In genomic region chr5:134085227-134085626, GRCm38 (mm10) we compare ENCODE assay signal across 19 mouse cellular contexts. TPM values are rescaled to one million over a fixed set of nuclear protein-coding genes. Genes with fewer than 3 reads are reported as not detected.
A peak's percentile ranks its signal among the peaks of the same experiment; 100 is the strongest.
DNase-seq lines count a peak whose midpoint lies in the region; ATAC-seq and TF ChIP-seq lines count a peak whose summit lies in the region.
"Had no signal": no experiment of that assay in that cellular context is flagged by ENCODE, and none has a peak within 500 bp of the region (broad histone marks: within the 10 kb centered on the region; RNA-seq: fewer than 3 reads in every experiment).

No protein-coding gene starts in this region.

- peaks cover 12% of the 10 kb centered on the region for H3K4me1 ChIP-seq in kidney, adult 2 months (ENCODE audit: control insufficient read depth, insufficient read depth, low read length)
- H3K4me1 ChIP-seq in kidney, embryonic 14.5 days (ENCODE audit: control insufficient read depth, insufficient read depth, low read length), result no peaks in the 10 kb centered on the region
- H3K4me1 ChIP-seq in midbrain, embryonic 10.5 days, result peaks cover 11% of the 10 kb centered on the region
- H3K4me1 ChIP-seq: midbrain, embryonic 12.5 days had no signal

- no peak overlapping the region for H3K4me3 ChIP-seq in kidney, adult 2 months (ENCODE audit: insufficient read depth, low read depth, low read length)
- H3K4me3 ChIP-seq in kidney, embryonic 14.5 days (ENCODE audit: low read length), result no peak overlapping the region
- no peak overlapping the region for H3K4me3 ChIP-seq in midbrain, embryonic 10.5 days
- H3K4me3 ChIP-seq: heart, embryonic 12.5 days; hindbrain, embryonic 10.5 days; liver, embryonic 13.5 days; midbrain, embryonic 12.5 days; myocyte had no signal

- no peak for ATAC-seq in kidney, embryonic 14.5 days (ENCODE audit: low FRiP score, low TSS enrichment)
- ATAC-seq in Patski, result no peak
- ATAC-seq: activated CD4-positive, CD25-positive, alpha-beta regulatory T cell, adult 4 months; forebrain, embryonic 14.5 days; inflammation-experienced regulatory T-cells, adult 6 months had no signal

- CTCF ChIA-PET in Patski (lab: Charles Lee), result interaction anchor here (1.0 kb wide), 1 partner anchor 17 kb away, joined by 3 read pairs; no protein-coding TSS in a partner anchor

- in situ Hi-C loops in Patski (cut with MboI; ENCODE audit: low pct_unique_long_range_greater_than_20kb), result no loop called here

- no peak overlapping the region for H3K9ac ChIP-seq in kidney, embryonic 14.5 days (ENCODE audit: low read depth, low read length)
- H3K9ac ChIP-seq: heart, embryonic 12.5 days; liver, embryonic 13.5 days; midbrain, embryonic 12.5 days had no signal

- TF ChIP-seq CTCF in kidney, adult 2 months (conservative IDR thresholded peaks at IDR 0.05; ENCODE audit: insufficient read depth, insufficient read length, low read depth, low read length), result peak; percentile 35
- peak; percentile 33 for TF ChIP-seq CTCF in Patski (IDR thresholded peaks at IDR 0.05)

- POLR2A ChIA-PET in Patski (lab: Charles Lee), result no interaction called here

- H3K27ac ChIP-seq in kidney, adult 2 months (ENCODE audit: insufficient read depth, low read depth, low read length), result no peak overlapping the region
- no peak overlapping the region for H3K27ac ChIP-seq in kidney, embryonic 14.5 days (ENCODE audit: low read depth, low read length)
- no peak overlapping the region for H3K27ac ChIP-seq in midbrain, embryonic 10.5 days (replicated peaks)
- H3K27ac ChIP-seq: hindbrain, embryonic 10.5 days; liver, embryonic 13.5 days; midbrain, embryonic 12.5 days had no signal

- H3K36me3 ChIP-seq in kidney, adult 2 months (ENCODE audit: control insufficient read depth, insufficient read depth, low read length), result no peaks in the 10 kb centered on the region
- no peaks in the 10 kb centered on the region for H3K36me3 ChIP-seq in kidney, embryonic 14.5 days (ENCODE audit: control insufficient read depth, insufficient read depth, low read length)
- no peaks in the 10 kb centered on the region for H3K36me3 ChIP-seq in midbrain, embryonic 10.5 days
- H3K36me3 ChIP-seq: heart, embryonic 12.5 days; hindbrain, embryonic 10.5 days; liver, embryonic 13.5 days; midbrain, embryonic 12.5 days had no signal

- TF ChIP-seq POLR2A in kidney, adult 2 months (IDR thresholded peaks at IDR 0.05; ENCODE audit: low read depth, low read length), result no peak

- DNase-seq in adrenal gland, postnatal 14 days, result peak; percentile 30
- no peak for DNase-seq in adrenal gland, adult 18-20 months (ENCODE audit: low spot score in 2 of 2)
- DNase-seq in kidney, adult 2 months, result no peak
- DNase-seq in 3T3-L1 (ENCODE audit: low read depth, low spot score) (peak; percentile 32), Patski (ENCODE audit: low read depth, low spot score) (no peak)
- DNase-seq in midbrain, embryonic 10.5 days (ENCODE audit: low spot score), result no peak
- DNase-seq in neural tube, embryonic 10.5 days (ENCODE audit: extremely low spot score, low spot score), result no peak
- DNase-seq: cerebellum, adult 8-10 months; left cerebral cortex, postnatal 4 days; liver, embryonic 13.5 days; right cerebral cortex, postnatal 14 days had no signal

- no peak overlapping the region for H3K4me2 ChIP-seq in kidney, embryonic 14.5 days (replicated peaks; ENCODE audit: low read depth, low read length)
- H3K4me2 ChIP-seq: heart, embryonic 12.5 days; liver, embryonic 13.5 days; midbrain, embryonic 12.5 days had no signal

- H3K27me3 ChIP-seq in kidney, adult 2 months (replicated peaks; ENCODE audit: control insufficient read depth, insufficient read depth, low read length), result no peaks in the 10 kb centered on the region
- H3K27me3 ChIP-seq in kidney, embryonic 14.5 days (ENCODE audit: control insufficient read depth, insufficient read depth, low read length), result no peaks in the 10 kb centered on the region
- no peaks in the 10 kb centered on the region for H3K27me3 ChIP-seq in Patski
- no peaks in the 10 kb centered on the region for H3K27me3 ChIP-seq in midbrain, embryonic 10.5 days (ENCODE audit: low read depth, poor library complexity, severe bottlenecking)
- H3K27me3 ChIP-seq: heart, embryonic 12.5 days; liver, embryonic 13.5 days had no signal

- H3K9me3 ChIP-seq in kidney, embryonic 14.5 days (ENCODE audit: control insufficient read depth, low read length), result no peaks in the 10 kb centered on the region; the same call in 1 of the 2 replicates
- H3K9me3 ChIP-seq in midbrain, embryonic 10.5 days (replicated peaks), result no peaks in the 10 kb centered on the region
- H3K9me3 ChIP-seq: heart, embryonic 12.5 days; hindbrain, embryonic 10.5 days; liver, embryonic 13.5 days; midbrain, embryonic 12.5 days had no signal

- WGBS in kidney, adult 2 months, result 82% methylated on average over 4 of the region's 4 CpGs
- 88% methylated on average over 4 of the region's 4 CpGs for WGBS in kidney, embryonic 14.5 days
- WGBS in midbrain, embryonic 10.5 days, result 74% methylated on average over 4 of the region's 4 CpGs

RNA-seq across cellular contexts. Expression of gene Castor2, which starts 14.3 kb away (rescaled TPM):
- 11.2 and 12.9 TPM in 2 replicates for total RNA-seq in adrenal gland, postnatal 14 days (2021)
- 10 to 100 TPM; 12.4 to 14.0 TPM for total RNA-seq in adrenal gland, adult 18-20 months (2021)
- 27.5 and 39.3 TPM in 2 replicates for polyA plus RNA-seq in kidney, adult 2 months (2012; rRNA removed)
- polyA plus RNA-seq in kidney, embryonic 14.5 days (2014; fragmentation: Nextera tagmentation; extraction: Ambion mirVana), result 8.7 and 10.5 TPM in 2 replicates
- 27.3 TPM for polyA plus RNA-seq in Patski (2021)
- 10.1 and 12.8 TPM in 2 replicates for polyA plus RNA-seq in midbrain, embryonic 10.5 days (2016; fragmentation: Nextera tagmentation; extraction: Ambion mirVana)

Comparison
In these comparisons a context has a peak if more than half of its experiments do, and no peak if none do; other contexts are left out.
1. DNase-seq: peak in adrenal gland, postnatal 14 days (single experiment) and 3T3-L1 (single experiment); none in adrenal gland, adult 18-20 months (0 of 2), kidney, adult 2 months (single experiment), Patski (single experiment), midbrain, embryonic 10.5 days (single experiment) and neural tube, embryonic 10.5 days (single experiment).